Mouse (Mus musculus): ENCODE results near the gene Gm47429. TPM values are rescaled to one million over a fixed set of nuclear protein-coding genes. Genes with fewer than 3 reads are reported as not detected.

The Gm47429 gene
- polyA plus RNA-seq, 1 experiment from 2014 or later = not detected

GRCm38 (mm10) chr13:50417389-50418183, 26.1 kb downstream of the Gm47429 start, which contains the start of gene Fbxw17:
Gene Fbxw17, plus strand, starts transcription at chr13:50417864.
- peak within 1 kb of the TSS; percentile 78 for H3K4me2 ChIP-seq
- no peaks in the 10 kb centered on the region for H3K9me3 ChIP-seq
- peak within 1 kb of the TSS; percentile 90 for H3K9ac ChIP-seq
- H3K4me1 ChIP-seq = peaks cover 10% of the 10 kb centered on the region
- peak; percentile 98 for ATAC-seq (ENCODE audit: low FRiP score)
- H3K36me3 ChIP-seq (replicated peaks) = peaks cover 10% of the 10 kb centered on the region; the same call in 1 of the 2 replicates
- no peak within 1 kb of the TSS for H3K27ac ChIP-seq
- no peaks in the 10 kb centered on the region for H3K27me3 ChIP-seq
- peak within 1 kb of the TSS; percentile 86 for H3K4me3 ChIP-seq (replicated peaks)
- 11% methylated on average over 35 of the region's 35 CpGs for WGBS

Other genes with a start within 250 kb of the Gm47429 start
- not detected in 2 replicates for gene Gm906, start 193.6 kb downstream of the Gm47429 start, polyA plus RNA-seq (2016; fragmentation: Nextera tagmentation; extraction: Ambion mirVana)
- gene Fbxw17, start 26.0 kb downstream of the Gm47429 start, polyA plus RNA-seq (2016; fragmentation: Nextera tagmentation; extraction: Ambion mirVana) = 31.0 and 32.5 TPM in 2 replicates
- gene Nutm2, start 23.4 kb upstream of the Gm47429 start, polyA plus RNA-seq (2016; fragmentation: Nextera tagmentation; extraction: Ambion mirVana) = not detected in 2 replicates
- not detected in 2 replicates for gene Gm904, start 199.3 kb upstream of the Gm47429 start, polyA plus RNA-seq (2016; fragmentation: Nextera tagmentation; extraction: Ambion mirVana)